Mouse (Mus musculus) splenic B cell, adult 2 months (primary cell): Measurements from ENCODE around the gene Dok1.

Source experiments
- DNase-seq: peaks from one replicate; pipeline ENCODE4 v3.0.0-alpha.2; 2011; ENCODE audit warnings: low read depth, low spot score
- H3K27me3 ChIP-seq: 2 replicates; pipeline ENCODE4 v1.6.1; 2012; ENCODE audit warnings: mild to moderate bottlenecking, low read length, moderate library complexity, mixed read lengths; ENCODE audit not compliant: control insufficient read depth, poor library complexity, insufficient read depth, severe bottlenecking
- H3K36me3 ChIP-seq: 2 replicates; pipeline ENCODE4 v1.6.1; 2012; ENCODE audit warnings: mild to moderate bottlenecking, low read length, moderate library complexity, mixed read lengths; ENCODE audit not compliant: control insufficient read depth, poor library complexity, insufficient read depth, severe bottlenecking

The Dok1 gene

DNA sequence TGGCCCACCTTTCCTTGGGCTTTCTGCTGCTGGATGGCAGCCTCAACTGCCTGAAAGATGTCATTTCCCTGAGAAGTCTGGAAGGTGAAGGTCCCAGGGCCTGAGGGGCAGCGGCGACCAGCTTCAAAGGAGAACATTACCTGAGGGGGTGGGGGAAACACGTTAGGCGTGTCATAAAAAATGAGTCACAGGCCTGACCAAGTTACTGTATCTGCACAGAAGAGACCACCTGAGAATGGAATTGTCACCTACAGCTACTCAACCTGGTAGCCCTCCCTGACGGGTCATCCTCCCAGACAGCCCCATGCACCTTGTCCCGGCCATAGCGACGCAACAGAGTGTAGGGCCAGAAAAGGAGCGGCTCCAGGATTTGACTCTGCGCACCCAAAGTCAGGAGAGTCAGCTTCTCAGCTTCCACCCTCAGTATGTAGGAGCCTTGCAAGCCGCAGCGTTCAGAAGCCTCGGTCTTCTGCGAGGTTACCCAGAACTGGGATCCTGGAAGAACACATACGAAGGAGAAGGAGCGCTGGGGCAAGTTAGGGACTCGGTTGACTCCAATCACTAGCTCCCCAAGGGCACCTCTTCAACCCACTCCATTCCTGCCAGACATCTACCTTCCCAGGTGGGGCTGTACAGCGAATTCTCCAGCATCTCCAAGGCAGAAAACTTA, 1.2 kb downstream of the Dok1 start:
- H3K27me3 ChIP-seq: no peaks in the 10 kb centered on the region
- H3K36me3 ChIP-seq: peaks cover 8% of the 10 kb centered on the region
- no peak for DNase-seq

- no peak for DNase-seq
- Histone ChIP-seq H3K36me3 (peaks cover 8% of the 10 kb centered on the region), H3K27me3 (no peaks in the 10 kb centered on the region)
Observed at GRCm38 (mm10) chr6:83031111-83031510, 2.2 kb downstream of the Dok1 start.

- Histone ChIP-seq H3K27me3 (no peaks in the 10 kb centered on the region), H3K36me3 (peaks cover 8% of the 10 kb centered on the region)
- no peak for DNase-seq
Observed at GRCm38 (mm10) chr6:83029777-83030176, 3.5 kb downstream of the Dok1 start.

DNA sequence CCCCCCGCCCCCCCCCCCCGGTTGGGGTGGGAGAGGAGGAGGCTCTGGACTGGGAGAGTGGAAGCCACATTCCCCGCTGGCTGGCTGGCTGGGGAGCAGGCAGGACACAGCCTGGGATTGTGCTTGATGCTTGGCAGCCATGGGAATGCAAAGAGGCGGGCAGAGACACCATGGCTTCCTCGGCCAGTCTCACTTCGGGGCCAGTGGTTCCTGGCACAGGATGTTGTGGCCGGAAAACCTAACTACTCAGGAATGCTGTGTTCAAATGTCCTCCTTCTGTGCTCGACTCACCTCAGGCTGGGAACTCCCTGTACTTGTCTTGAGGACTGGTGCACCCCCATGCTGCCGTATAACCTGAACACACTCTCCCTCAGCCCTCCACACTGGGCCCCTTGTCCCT, 5.6 kb downstream of the Dok1 start:
- DNase-seq: no peak
- H3K36me3 ChIP-seq: peaks cover 8% of the 10 kb centered on the region
- H3K27me3 ChIP-seq: no peaks in the 10 kb centered on the region; the same call in 1 of the 2 replicates

DNA sequence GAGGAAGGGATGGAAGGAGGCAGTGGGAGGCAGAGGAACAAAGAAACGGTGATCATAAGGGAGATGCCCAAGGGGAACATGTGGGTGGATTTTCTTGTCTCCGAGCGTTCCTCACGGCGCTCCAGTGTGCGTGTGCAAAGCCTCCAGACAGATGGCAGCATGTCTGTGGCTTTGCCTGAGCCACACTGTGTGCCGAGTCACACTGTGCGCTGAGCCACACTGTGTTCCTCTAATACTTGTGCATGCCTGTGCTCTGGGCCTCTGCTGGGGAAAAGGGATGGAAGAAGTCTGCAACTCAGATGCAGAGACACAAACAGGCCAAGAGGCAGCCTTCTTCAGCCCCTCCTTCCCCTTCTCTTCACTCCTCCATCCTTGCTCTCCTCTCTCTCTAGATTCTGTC, 6.0 kb downstream of the Dok1 start:
- Histone ChIP-seq H3K36me3 (peaks cover 8% of the 10 kb centered on the region), H3K27me3 (no peaks in the 10 kb centered on the region; the same call in 1 of the 2 replicates)
- no peak for DNase-seq

DNA sequence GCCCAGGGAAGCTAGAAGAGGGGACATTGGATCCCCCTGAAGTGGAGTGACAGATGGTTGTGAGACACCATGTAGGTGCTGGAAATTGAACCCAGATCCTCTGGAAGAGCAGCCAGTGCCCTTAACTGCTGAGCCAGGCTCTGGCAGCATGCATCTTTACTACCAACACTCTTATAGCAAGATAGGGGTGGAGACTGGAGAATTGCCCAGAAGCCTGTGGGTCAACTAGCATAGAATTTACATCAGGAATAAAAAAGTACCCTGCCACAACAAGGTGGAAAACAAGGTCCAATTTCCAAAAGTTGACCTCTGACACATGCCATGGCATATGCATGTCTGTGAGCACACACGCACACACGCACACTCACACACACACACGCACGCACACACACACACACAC, 8.1 kb downstream of the Dok1 start:
- H3K36me3 ChIP-seq: no peaks in the 10 kb centered on the region; the same call in 1 of the 2 replicates
- H3K27me3 ChIP-seq: no peaks in the 10 kb centered on the region; the same call in 1 of the 2 replicates
- no peak for DNase-seq

GRCm38 (mm10) chr6:83024421-83024820, 8.8 kb downstream of the Dok1 start:
- no peaks in the 10 kb centered on the region; the same call in 1 of the 2 replicates for H3K36me3 ChIP-seq
- H3K27me3 ChIP-seq: no peaks in the 10 kb centered on the region; the same call in 1 of the 2 replicates
- no peak for DNase-seq

- H3K27me3 ChIP-seq: no peaks in the 10 kb centered on the region; the same call in 1 of the 2 replicates
- no peak for DNase-seq
Observed at GRCm38 (mm10) chr6:83023786-83024185, 9.5 kb downstream of the Dok1 start.

DNA sequence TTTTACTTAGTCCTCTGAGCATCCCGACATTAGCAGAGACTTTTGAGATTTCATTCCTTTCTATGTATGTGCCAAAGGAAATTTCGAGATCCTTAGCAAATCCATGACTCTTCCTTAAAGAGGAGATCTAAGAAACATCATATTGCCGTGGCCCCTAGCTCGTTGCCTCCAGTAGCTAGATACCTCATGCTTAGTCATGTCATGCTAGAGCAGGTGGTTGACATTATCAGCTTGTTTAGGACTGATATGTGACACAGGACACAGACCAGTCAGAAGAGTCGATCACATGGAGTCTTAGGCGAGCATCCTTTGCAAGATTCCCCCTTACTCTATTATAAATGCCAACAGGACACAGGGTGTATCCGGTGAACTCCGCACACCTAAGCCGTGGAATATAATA, 10.3 kb downstream of the Dok1 start:
- H3K36me3 ChIP-seq: no peaks in the 10 kb centered on the region
- DNase-seq: no peak
- H3K27me3 ChIP-seq: no peaks in the 10 kb centered on the region; the same call in 1 of the 2 replicates

More at GRCm38 (mm10) chr6:83023786-83024185, 9.5 kb downstream of the Dok1 start:
- no peaks in the 10 kb centered on the region for H3K36me3 ChIP-seq

DNA sequence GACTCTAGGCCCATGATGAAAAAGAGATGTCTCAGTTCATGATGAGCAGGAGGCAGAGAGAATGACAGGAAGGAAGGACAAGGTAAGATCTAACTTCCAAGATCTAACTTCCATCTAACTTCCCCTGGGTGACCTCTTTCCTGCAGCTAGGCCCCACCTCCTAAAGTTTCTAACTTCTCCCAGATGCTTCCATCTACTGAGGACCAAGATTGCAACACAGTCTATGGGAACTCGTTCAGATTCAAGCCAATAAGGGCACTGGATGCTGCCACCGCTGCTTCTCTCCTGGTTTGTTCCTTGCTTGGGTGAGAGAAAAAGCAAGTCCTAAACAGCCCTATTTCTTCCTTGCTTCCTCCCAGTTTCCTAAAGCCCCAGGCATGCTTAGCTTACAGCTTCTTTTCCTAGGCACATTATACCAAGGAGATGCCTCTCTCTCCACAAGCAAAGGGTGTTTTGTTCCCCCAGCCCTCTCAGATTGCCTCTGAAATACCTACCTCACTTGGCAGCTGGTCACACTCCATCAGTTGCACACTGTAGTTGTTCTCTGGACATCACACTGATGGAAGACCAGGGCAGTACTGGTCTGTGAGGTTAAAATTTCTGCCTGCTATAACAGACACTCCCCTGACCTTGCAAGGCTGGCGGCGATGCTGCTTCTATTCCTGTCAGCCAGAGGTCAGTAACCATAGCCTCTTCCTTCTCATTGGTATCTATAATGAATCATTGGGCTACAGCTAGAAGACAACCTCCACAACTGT, 12.3 kb downstream of the Dok1 start:
- Histone ChIP-seq H3K36me3 (no peaks in the 10 kb centered on the region), H3K27me3 (no peaks in the 10 kb centered on the region; the same call in 1 of the 2 replicates)
- no peak for DNase-seq

GRCm38 (mm10) chr6:83020121-83020520, 13.2 kb downstream of the Dok1 start:
- DNase-seq: no peak
- H3K36me3 ChIP-seq: no peaks in the 10 kb centered on the region
- no peaks in the 10 kb centered on the region; the same call in 1 of the 2 replicates for H3K27me3 ChIP-seq

DNA sequence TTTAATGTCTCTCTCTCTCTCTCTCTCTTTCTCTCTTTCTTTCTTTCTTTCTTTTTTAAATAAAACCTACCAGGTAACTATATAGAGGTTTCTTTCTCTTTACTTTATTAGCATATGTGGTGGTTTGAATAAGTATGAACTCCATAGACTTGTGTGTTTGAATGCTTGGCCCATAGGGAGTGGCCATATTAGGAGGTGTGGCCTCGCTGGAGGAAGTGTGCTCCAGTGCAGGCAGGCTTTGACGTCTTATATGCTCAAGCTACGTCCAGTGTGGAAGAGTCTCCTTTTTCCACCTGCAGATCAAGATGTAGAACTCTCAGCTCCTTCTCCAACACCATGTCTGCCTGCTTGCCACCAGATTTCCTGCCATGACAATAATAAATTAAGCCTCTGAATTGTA, 14.2 kb downstream of the Dok1 start:
- Histone ChIP-seq H3K36me3 (no peaks in the 10 kb centered on the region), H3K27me3 (no peaks in the 10 kb centered on the region; the same call in 1 of the 2 replicates)
- DNase-seq: no peak

DNA sequence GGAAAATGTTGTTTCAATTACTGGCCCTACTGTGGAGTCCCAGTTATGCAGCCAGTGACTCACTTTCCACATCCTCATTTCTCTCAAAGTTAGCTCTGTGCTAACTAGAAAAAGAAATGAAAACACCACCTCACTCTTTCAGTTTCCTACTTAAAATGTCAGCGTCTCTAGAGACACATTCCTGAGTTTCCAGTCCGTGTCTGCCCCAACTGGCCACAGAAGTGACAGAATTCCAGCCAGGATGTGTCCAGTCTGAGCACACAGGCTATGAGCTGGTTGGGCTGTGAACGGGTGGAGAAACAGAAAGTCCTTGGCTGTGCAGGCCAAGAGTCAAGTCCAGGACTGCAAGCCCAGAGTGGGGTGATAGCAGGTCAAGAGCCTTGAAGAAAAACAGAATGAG, 16.1 kb downstream of the Dok1 start:
- Histone ChIP-seq H3K36me3 (no peaks in the 10 kb centered on the region), H3K27me3 (no peaks in the 10 kb centered on the region)
- no peak for DNase-seq

GRCm38 (mm10) chr6:83015749-83016148, 17.5 kb downstream of the Dok1 start:
- H3K36me3 ChIP-seq: no peaks in the 10 kb centered on the region
- no peaks in the 10 kb centered on the region for H3K27me3 ChIP-seq
- no peak for DNase-seq
